Mouse (Mus musculus): Measurements from ENCODE around the gene Lrrc8a.
A peak's percentile ranks its signal among the peaks of the same experiment; 100 is the strongest.

Gene Lrrc8a

GRCm38 (mm10) chr2:30237199-30237880, at the start of gene Lrrc8a:
Gene Lrrc8a (plus strand): TSS chr2:30237715.
- DNase-seq (ENCODE audit: low spot score), result peak; percentile 100

DNA sequence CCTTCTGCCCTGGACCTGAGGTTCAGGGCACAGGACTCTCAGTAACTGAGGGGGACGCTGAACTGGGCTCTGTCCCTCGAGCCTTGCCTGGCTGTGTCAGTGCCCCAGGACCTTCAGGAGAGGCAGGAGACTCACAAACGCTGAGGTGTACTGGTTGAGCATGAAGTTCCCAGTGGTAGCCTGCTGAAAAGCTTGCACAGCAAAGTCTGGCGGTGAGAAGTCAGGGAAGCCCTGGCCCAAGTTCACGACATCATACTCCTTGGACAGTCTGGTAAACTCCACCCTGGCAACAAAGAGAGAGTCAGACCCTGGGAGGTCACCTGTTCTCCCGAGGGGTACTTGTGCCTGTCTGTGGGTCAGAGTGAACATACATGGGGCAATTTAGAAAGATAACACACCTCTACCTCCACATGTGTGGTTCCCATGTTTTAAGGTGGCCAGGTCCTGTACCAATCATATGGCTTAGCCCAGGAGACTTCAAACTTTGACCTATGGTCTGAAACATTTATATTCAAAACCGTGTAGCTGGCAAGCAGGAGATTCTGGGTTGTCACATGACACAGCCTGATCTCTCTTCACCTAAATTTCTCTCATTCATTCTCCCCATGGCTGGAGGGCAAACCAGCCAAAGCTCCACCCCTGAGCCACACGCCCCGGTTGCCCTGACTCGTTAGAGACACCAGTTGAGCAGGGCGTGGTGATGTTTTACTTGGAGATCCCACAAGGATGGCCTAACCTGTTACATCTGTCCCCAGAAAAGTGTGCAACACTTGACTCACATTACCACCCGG, 45.5 kb upstream of the Lrrc8a start:
- DNase-seq (ENCODE audit: low spot score), result no peak

DNA sequence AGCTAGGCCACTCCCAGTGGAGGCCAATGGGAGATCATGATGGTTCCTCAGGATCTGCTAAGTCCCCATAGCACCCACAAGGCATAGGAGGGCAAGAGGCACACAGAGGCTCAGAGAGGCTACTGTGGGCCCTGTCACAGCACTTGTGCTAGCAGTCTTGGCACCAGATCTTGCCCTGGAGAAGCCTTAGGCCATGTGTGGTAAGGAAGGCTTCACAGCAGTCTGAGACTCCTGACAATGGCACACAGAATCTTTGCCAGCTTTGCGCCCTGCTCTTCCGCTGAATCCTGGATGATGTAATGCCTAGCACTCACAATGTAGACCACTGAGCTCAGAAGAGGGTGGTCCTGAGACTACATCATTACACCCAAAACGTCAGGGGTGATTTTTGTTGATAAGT, 42.9 kb upstream of the Lrrc8a start:
- DNase-seq (ENCODE audit: low spot score), result no peak

GRCm38 (mm10) chr2:30198021-30198420, 39.5 kb upstream of the Lrrc8a start:
- no peak for DNase-seq (ENCODE audit: low spot score)

- no peak for DNase-seq (ENCODE audit: low spot score)
These were observed 37.5 kb upstream of the Lrrc8a start for GRCm38 (mm10) chr2:30199984-30200383.

DNA sequence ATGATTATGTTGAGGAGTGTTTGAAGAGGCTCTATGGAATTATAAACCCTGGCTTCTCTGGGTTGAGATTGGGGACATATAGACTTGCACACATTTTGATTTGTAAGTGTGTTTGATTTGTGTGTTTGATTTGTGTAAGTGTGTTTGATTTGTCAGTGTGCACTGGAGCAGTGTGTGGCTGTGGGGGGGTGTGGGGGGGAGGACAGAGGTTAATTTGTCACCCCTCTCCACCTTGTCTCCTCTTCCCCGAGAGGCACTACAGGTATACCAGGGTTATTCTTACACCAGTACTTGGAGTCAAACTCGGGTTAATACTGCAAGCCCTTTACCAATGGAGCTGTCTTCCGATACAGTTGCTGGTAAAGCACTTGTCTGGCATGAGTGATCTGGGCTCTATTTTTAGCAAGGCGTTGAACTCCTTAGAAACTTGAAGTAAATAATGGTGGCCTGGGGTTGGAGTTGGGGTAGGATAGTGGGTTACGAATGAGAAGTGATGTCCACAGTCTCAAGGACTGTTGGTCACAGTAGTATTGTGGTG, 37.1 kb upstream of the Lrrc8a start:
- DNase-seq (ENCODE audit: low spot score), result no peak

DNA sequence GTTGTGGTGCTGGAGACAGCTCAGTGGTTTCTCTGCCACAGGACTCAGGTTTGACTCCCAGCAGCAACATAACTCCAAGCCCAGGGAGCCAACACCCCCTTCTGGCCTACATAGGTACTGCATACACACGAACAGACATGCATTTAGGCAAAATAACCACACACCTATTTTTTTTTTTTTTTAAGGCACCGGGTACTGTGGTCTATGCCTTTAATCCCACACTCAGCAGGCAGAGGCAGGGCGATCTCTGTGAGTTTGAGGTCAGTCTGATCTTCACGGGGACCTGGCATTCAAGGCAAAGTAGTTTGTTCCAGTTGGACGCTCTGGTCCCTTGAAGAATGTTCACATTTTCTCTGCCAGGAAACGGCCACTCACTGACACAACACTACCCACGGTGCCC, 34.1 kb upstream of the Lrrc8a start:
- DNase-seq (ENCODE audit: low spot score), result no peak

DNA sequence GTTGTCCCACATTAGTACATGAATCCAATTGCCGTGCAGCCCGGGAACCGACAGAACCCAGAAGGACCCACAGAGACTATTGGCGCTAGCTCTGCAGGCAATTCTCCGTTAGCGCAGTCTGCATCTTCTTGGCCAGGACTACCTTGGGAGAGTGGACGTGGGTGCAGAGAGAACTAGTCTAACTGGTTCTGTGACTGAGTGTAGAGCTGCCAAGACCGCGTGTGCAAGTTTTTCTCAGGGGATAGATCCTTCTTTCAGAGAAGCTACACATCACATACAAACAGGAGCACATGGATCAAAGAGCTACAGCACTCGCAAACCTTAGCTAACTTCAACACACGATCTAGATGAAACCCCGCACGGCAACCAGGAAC, 32.3 kb upstream of the Lrrc8a start:
- no peak for DNase-seq (ENCODE audit: low spot score)

GRCm38 (mm10) chr2:30205629-30206357, 31.7 kb upstream of the Lrrc8a start, which contains the start of gene Kyat1:
Gene Kyat1 (minus strand): TSS chr2:30205847.
- peak; percentile 87 for DNase-seq (ENCODE audit: low spot score)

DNA sequence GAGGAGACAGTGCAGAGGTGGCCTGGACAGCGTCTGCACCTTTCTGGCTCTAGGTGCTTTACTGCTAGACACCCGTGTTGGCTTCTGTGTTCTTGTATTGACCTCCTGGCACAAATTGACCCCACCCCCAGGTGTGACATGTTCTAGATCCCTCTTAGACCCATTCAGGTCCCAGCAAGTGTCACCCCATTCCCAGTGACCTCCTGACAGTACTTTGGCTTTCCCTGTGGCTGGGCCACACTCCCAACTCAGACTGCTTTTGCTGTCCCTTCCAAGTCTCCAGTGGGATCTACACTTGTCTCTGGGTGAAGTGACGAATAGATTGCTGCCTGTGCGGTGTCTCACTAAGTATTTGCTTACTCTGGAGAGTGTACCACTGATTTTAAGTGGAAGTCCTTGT, 30.1 kb upstream of the Lrrc8a start:
- DNase-seq (ENCODE audit: low spot score), result no peak

- no peak for DNase-seq (ENCODE audit: low spot score)
These were observed 29.6 kb upstream of the Lrrc8a start for GRCm38 (mm10) chr2:30207886-30208285.

- DNase-seq (ENCODE audit: low spot score), result no peak
These were observed 25.9 kb upstream of the Lrrc8a start for GRCm38 (mm10) chr2:30211408-30212168.

DNA sequence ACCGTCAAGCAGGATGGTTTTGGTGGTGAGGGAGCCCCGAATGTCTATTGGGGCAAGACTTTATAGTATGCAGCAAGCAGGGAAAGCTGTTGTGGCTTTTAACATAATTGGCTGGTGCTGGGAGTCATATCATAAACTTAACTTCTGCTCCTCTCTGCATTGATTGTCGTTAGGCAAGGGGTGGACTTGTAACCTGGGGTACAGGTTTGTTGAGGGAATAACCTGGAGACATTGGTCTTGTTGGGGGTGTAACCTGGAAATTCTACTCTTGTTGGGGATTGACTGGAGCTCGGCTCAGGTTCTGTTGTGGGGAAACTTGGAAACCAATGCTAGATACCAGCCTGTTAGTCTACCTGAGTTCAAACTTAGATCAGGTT, 25.4 kb upstream of the Lrrc8a start:
- no peak for DNase-seq (ENCODE audit: low spot score)

DNA sequence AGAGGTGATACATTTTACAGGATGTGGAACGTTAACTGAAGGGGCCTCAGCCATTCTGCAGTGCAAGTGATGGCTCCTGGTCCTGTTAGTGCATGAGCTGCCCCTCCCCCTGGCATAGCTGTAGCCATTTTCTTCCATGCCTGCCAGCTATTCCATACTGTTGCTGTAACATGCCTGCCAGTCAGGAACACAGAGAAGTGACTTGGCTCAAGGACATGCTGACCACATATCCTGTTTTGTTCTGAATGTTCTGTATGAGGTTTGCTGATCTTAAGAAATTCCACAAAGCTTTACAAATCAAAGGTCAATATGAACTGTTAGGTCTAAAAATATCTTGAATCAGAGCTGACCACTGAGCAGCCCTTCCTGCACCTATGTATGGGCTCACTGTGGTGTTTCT, 24.6 kb upstream of the Lrrc8a start:
- no peak for DNase-seq (ENCODE audit: low spot score)

DNA sequence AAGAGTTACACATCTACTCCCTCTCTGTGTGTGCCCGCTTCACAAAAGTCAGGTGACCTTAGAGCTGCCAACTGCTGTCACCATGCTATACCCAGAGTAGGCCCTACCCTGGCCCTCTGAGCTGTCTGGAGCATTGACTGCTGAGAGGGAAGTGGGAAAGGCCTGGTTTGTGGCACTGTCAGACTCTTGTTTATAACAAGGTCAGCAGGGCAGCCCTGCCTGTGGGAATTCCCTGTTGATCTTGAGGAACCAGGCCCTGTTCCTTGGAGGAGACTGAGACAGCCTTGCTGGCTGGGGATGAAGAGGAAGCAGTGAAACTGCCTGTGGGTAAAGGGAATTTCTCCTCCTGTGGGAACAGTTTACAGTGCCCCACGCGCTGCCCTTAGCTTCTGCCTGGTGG, 22.8 kb upstream of the Lrrc8a start:
- no peak for DNase-seq (ENCODE audit: low spot score)

DNA sequence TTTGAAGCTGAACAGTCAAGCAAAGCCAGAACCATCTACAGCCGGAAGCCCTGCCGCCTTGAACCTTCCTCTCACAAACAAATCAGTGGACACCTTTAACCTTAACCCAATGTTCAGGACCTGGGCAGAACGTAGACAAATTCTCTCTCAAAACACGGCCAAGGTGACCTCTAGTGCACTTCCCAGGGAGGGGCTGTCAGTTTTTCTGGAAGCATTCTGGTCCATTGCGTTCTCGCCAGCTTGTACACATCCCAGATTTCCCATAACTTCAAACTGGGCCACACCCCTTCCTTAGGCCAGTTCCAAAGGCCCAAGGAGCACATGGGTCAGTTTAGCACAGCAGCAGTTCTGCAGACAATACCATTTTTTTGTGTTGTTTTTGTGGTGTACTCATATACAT, 22.0 kb upstream of the Lrrc8a start:
- DNase-seq (ENCODE audit: low spot score), result no peak

- DNase-seq (ENCODE audit: low spot score), result no peak
These were observed 21.2 kb upstream of the Lrrc8a start for GRCm38 (mm10) chr2:30216293-30216692.

GRCm38 (mm10) chr2:30235593-30235992, 1.9 kb upstream of the Lrrc8a start:
- no peak for DNase-seq (ENCODE audit: low spot score)

DNA sequence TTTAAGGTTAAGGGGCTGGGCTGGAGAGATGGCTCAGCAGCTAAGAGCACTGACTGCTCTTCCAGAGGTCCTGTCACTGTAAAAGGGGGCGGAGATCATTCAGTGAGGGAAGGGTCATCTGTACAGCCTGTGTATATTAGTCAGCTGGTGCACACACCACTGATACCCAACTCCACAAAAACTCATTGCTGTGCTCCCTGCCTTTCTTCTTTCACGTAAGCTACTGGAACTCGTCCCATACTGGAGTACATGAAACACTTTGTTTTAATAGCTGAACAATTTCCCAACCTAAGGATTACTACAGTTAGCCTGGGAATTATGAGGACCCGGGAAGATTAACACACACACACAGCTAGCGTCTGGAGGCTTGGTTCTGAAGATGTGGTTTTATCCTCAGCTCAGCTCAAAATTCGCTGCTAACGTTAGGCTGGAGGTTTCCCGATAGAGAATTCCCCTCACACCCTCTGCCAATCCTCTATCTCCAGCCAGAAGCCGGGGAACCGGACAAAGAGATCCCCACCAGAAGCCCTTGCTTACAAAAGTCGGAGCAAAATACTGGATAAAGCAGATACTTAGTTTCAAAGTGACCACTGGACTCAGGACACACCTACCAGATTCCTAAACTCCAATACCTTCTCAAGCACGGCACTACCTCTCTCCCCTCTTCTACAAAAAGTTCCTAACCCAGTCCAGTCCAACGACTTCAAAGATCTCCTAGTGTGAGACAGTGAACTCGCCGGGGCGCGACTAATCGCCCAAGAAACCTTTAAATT, 903 bp upstream of the Lrrc8a start:
- DNase-seq (ENCODE audit: low spot score), result no peak

DNA sequence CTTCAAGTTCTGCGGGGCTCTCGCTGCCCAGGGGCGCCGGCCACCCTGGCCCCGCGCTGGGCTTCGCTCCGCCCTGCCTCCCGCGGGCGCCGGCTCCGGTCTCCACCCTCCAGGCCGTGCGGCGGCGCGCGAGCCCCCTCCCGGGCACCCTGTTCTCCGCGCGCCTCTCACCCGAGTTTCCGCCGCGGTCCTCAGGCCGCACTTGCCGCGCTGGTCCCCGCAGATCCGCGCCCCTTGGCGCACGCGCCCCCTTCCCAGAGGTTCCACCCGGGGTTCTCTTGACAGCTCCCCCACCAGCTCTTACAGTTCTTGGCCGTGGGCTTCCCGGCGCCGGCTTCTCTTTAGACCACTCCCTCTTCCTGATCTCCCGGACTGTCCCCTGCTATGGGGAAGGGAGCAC, 366 bp downstream of the Lrrc8a start:
- peak; percentile 81 for DNase-seq (ENCODE audit: low spot score)

DNA sequence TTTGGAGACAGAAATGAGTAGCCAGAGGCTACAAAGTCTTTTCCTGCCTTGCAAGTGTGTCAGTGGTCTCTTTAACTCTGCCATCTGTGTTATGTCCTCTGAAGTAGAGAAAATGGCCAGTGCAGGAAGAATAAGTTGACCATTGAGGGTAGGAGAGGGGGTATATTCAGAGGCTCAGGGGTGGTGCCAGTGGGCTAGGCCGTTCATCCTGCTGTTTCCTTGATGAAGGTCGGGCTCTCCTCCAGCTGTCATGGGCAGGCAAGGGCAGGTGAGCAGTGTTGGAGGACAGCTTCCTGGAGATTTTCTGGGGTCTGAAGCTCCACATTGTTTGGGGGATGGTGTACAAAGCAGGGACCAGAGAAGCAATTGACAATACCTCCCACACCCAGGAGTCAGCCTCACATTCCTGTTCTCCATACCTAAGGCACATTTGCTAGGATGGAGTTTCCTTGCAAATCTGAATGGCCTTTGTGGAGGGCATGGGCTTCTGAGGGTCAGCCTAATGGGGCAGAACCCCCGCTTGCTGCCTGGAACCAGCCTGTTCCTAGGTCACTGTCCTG, 1.5 kb downstream of the Lrrc8a start:
- no peak for DNase-seq (ENCODE audit: low spot score)
